Mouse (Mus musculus): Measurements from ENCODE around the gene Iqub.

DNA sequence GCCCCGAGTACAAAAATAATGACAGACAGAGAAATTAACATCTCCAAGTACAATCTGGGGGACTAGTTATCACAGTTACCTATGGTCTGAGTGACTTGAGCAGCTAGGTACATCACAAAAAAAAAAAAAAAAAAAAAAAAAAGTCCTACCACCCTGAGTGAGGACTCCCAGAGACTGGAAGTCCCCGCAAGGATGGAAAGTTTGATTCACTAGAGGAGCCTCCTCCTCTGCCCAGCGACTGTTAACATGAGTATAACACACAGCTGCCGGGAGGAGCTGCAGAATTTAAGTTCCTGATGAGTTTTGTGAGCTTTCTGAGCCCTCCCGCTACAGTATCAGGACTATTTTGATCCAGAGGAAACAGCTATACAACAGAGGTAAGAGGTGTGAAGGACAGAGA lies 28.3 kb downstream of the Iqub start:
- TF ChIP-seq POLR2A (IDR thresholded peaks at IDR 0.05; ENCODE audit: borderline replicate concordance, insufficient read depth, low read length) (no peak), CTCF (IDR thresholded peaks at IDR 0.05; ENCODE audit: borderline replicate concordance, insufficient read depth, low read depth, low read length) (no peak)
